Mouse (Mus musculus): ENCODE data around the gene Slc22a15.

Gene Slc22a15

DNA sequence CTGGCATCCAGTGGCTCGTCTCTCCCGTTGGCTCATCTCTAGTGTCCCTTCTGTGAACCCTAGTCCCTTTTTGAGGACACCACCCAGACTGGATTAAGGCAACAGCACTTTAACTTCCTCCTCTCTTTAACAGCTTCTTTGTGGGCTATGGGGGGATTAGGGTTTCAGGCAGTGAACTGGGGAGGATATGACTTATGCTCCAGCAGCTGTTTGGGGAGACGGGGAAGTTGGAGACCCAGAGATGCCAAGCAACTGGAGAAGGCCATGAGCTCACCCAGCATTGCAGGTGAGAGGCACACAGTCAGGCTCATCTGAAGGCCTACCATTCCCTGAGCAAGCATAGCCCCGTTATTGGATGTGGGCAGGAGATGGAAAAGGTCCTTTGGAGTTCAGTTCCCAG lies 112.3 kb downstream of the Slc22a15 start:
- no peak for DNase-seq (ENCODE audit: low spot score in 2 of 2)

DNA sequence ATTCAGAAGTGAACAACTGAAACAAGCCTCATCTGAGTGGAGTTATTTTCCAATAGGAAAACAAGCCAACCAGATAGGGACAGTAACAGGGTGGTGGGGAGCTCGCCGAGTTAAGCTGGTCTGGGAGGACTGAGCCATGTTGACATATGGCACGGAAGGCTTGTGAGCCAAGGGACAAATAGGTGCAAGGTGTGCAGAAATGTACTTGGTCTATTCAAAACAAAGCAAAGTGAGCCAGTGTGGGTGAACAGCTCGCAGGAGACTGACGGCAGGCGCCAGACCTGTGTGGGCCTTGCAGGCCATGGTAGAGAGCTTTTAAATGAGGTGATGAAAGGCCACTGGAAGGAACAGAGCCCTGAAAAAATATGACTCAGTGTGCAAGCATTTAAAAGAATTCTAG lies 116.6 kb downstream of the Slc22a15 start:
- DNase-seq (ENCODE audit: low spot score in 2 of 2): no peak

- no peak for DNase-seq (ENCODE audit: low spot score in 2 of 2)
These were observed 117.3 kb downstream of the Slc22a15 start for GRCm38 (mm10) chr3:101806941-101807340.

GRCm38 (mm10) chr3:101806149-101806548 lies 118.1 kb downstream of the Slc22a15 start:
- peak; percentile 44 to 60 for DNase-seq (ENCODE audit: low spot score in 2 of 2)
